Mouse (Mus musculus): ENCODE results near the gene Icmt. TPM values are rescaled to one million over a fixed set of nuclear protein-coding genes. Genes with fewer than 3 reads are reported as not detected.

Gene Icmt
- polyA plus RNA-seq, 1 experiment from 2014 or later, result 22.6 TPM

DNA sequence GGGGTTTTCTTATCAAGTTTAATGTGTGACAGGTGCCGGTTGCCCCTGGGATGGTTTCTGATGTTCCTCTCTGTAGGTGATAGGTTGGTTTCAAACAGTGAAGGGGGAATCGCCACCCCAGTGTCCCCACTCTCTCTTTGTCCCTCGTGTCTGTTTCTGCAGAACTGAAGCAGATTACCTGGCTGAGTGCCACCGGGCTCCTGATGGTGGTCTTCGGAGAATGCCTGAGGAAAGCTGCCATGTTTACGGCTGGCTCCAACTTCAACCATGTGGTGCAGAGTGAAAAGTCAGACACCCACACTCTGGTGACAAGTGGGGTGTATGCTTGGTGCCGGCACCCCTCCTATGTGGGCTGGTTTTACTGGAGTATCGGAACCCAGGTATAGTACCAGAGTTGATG is 3.3 kb downstream of the Icmt start:
- Histone ChIP-seq H3K27me3 (ENCODE audit: control insufficient read depth, insufficient read depth, low read length) (no peaks in the 10 kb centered on the region), H3K4me2 (replicated peaks; ENCODE audit: low read depth, low read length) (no peak overlapping the region), H3K9me3 (ENCODE audit: control insufficient read depth, low read depth, low read length) (no peaks in the 10 kb centered on the region), H3K4me3 (ENCODE audit: low read depth, low read length) (no peak overlapping the region), H3K4me1 (ENCODE audit: control insufficient read depth, insufficient read depth, low read length) (peaks cover 12% of the 10 kb centered on the region), H3K9ac (replicated peaks; ENCODE audit: low read depth, low read length) (no peak overlapping the region), H3K36me3 (ENCODE audit: control insufficient read depth, insufficient read depth, low read length) (peaks cover 28% of the 10 kb centered on the region), H3K27ac (ENCODE audit: low read length) (no peak overlapping the region)
- WGBS, result 93% methylated on average over 8 of the region's 8 CpGs
- no peak for ATAC-seq (ENCODE audit: insufficient number of reproducible peaks, insufficient read depth, low FRiP score, low read depth)

DNA sequence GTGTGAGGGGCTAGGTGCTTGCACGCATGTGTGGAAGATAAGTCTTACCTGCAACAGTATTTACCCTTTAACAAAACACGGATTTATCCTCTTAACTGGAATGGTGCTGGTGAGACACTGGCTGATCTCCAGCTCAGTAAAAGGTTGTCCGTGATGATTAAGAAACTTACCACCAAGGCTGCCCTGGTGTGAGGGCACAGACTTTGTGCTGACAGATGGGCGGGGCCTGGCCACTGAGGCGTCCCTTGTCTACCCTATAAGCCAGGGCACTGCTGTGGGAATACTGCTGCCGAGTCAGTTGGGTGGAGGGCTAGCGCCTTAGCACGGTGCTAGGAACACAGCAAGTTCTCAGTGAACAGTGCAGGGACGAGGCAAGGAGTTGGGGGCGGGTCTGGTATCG is 5.0 kb downstream of the Icmt start:
- Histone ChIP-seq H3K4me2 (replicated peaks; ENCODE audit: low read depth, low read length) (no peak overlapping the region), H3K4me3 (ENCODE audit: low read depth, low read length) (no peak overlapping the region), H3K27ac (ENCODE audit: low read length) (no peak overlapping the region), H3K27me3 (ENCODE audit: control insufficient read depth, insufficient read depth, low read length) (no peaks in the 10 kb centered on the region), H3K36me3 (ENCODE audit: control insufficient read depth, insufficient read depth, low read length) (peaks cover 28% of the 10 kb centered on the region), H3K9me3 (ENCODE audit: control insufficient read depth, low read depth, low read length) (no peaks in the 10 kb centered on the region), H3K9ac (replicated peaks; ENCODE audit: low read depth, low read length) (no peak overlapping the region), H3K4me1 (ENCODE audit: control insufficient read depth, insufficient read depth, low read length) (peaks cover 7% of the 10 kb centered on the region)
- no peak for ATAC-seq (ENCODE audit: insufficient number of reproducible peaks, insufficient read depth, low FRiP score, low read depth)
- 77% methylated on average over 11 of the region's 11 CpGs for WGBS

DNA sequence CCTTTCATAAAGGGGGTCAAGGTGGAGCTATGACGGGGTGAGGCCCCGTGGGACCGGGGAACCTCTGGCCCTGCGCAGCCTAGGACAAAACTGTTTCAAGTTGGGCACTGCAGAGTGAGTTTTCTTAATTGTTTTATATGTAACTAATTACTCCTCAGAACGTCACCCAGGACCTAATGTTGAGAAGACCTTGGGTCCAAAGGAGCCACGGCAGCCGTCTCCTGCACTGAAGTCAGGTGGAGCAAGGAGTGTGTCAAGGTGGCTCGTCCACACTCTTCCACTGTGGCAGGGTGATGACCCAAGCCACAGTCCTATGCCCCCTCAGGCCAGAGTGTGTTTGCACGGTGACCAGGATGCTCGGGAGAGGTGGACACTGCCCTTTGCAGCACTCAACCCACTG is 6.1 kb downstream of the Icmt start:
- Histone ChIP-seq H3K36me3 (ENCODE audit: control insufficient read depth, insufficient read depth, low read length) (peaks cover 28% of the 10 kb centered on the region), H3K27me3 (ENCODE audit: control insufficient read depth, insufficient read depth, low read length) (no peaks in the 10 kb centered on the region), H3K4me1 (ENCODE audit: control insufficient read depth, insufficient read depth, low read length) (peaks cover 4% of the 10 kb centered on the region), H3K9me3 (ENCODE audit: control insufficient read depth, low read depth, low read length) (no peaks in the 10 kb centered on the region), H3K27ac (ENCODE audit: low read length) (no peak overlapping the region), H3K4me3 (ENCODE audit: low read depth, low read length) (no peak overlapping the region), H3K9ac (replicated peaks; ENCODE audit: low read depth, low read length) (no peak overlapping the region), H3K4me2 (replicated peaks; ENCODE audit: low read depth, low read length) (no peak overlapping the region)
- ATAC-seq (ENCODE audit: insufficient number of reproducible peaks, insufficient read depth, low FRiP score, low read depth), result no peak
- 85% methylated on average over 10 of the region's 10 CpGs for WGBS

DNA sequence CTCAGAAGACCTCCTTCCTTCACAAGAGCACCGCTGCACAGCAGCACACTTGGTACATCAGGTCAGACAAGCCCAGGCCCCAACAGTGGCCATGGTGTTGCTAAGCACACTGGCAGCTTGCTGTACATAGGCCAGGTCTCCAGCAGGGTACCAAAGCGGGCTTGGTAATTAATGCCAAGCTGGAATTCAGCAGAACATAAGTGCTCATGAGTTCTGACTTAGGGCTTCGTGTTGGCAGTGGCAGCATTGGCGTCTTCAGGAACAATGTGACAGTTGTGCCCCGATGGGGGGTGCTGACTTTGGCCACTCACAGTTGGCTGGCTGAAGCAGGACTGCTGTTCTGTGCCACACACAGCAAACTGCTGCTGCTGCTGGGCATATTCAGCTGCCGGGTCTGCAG is 7.7 kb downstream of the Icmt start:
- peaks cover 28% of the 10 kb centered on the region for H3K36me3 ChIP-seq (ENCODE audit: control insufficient read depth, insufficient read depth, low read length)
- H3K27ac ChIP-seq (ENCODE audit: low read length), result no peak overlapping the region
- no peaks in the 10 kb centered on the region for H3K9me3 ChIP-seq (ENCODE audit: control insufficient read depth, low read depth, low read length)
- WGBS, result 91% methylated on average over 6 of the region's 6 CpGs
- no peak overlapping the region for H3K4me2 ChIP-seq (replicated peaks; ENCODE audit: low read depth, low read length)
- no peak for ATAC-seq (ENCODE audit: insufficient number of reproducible peaks, insufficient read depth, low FRiP score, low read depth)
- no peak overlapping the region for H3K4me3 ChIP-seq (ENCODE audit: low read depth, low read length)
- no peaks in the 10 kb centered on the region for H3K27me3 ChIP-seq (ENCODE audit: control insufficient read depth, insufficient read depth, low read length)
- no peak overlapping the region for H3K9ac ChIP-seq (replicated peaks; ENCODE audit: low read depth, low read length)
- H3K4me1 ChIP-seq (ENCODE audit: control insufficient read depth, insufficient read depth, low read length), result no peaks in the 10 kb centered on the region

DNA sequence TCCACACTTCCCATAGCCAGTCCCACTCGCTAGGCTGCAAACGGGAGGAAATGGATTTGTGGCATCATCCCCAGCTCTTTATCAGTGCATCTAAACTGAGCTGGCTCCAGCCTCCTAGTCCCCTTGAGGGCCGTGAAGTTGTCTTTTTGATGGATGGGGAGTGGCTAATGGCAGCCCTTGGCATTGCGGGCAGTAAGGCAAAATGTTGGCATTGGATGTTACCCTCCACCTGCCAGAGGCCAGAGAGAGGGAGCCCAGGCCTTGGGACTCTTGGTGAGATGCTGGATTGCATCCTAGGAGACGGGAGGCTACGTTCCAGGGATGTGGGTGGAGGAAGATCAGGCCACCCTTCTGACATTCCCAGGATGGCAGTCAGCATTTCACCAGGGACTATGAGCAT is 9.0 kb downstream of the Icmt start:
- Histone ChIP-seq H3K4me1 (ENCODE audit: control insufficient read depth, insufficient read depth, low read length) (no peaks in the 10 kb centered on the region), H3K27me3 (ENCODE audit: control insufficient read depth, insufficient read depth, low read length) (no peaks in the 10 kb centered on the region), H3K36me3 (ENCODE audit: control insufficient read depth, insufficient read depth, low read length) (peaks cover 23% of the 10 kb centered on the region), H3K4me2 (replicated peaks; ENCODE audit: low read depth, low read length) (no peak overlapping the region), H3K27ac (ENCODE audit: low read length) (no peak overlapping the region), H3K9me3 (ENCODE audit: control insufficient read depth, low read depth, low read length) (no peaks in the 10 kb centered on the region), H3K9ac (replicated peaks; ENCODE audit: low read depth, low read length) (no peak overlapping the region), H3K4me3 (ENCODE audit: low read depth, low read length) (no peak overlapping the region)
- no peak for ATAC-seq (ENCODE audit: insufficient number of reproducible peaks, insufficient read depth, low FRiP score, low read depth)
- 70% methylated on average over 6 of the region's 6 CpGs for WGBS

DNA sequence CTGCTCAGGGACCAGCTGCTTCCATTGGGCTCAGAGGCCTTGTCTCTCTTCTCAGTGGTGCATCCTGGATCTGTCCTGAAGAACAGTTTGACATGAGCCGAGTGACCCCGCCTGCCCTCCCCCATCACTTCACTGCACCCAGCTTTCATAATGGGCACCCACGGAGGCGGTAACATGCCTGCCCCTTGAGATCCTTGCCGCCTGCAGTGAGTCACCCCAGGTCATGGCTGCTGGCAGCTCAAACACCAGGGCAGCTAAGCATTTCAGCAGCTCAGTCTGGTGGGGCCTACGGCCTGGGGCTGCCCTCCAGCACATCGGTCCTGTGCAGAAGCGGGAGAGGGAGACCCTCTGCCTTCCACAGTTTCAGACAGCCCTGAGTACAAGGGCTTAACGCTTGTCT is 10.5 kb downstream of the Icmt start:
- H3K36me3 ChIP-seq (ENCODE audit: control insufficient read depth, insufficient read depth, low read length), result peaks cover 12% of the 10 kb centered on the region
- H3K9ac ChIP-seq (replicated peaks; ENCODE audit: low read depth, low read length), result no peak overlapping the region
- no peak overlapping the region for H3K4me3 ChIP-seq (ENCODE audit: low read depth, low read length)
- ATAC-seq (ENCODE audit: insufficient number of reproducible peaks, insufficient read depth, low FRiP score, low read depth), result no peak
- WGBS, result 86% methylated on average over 9 of the region's 9 CpGs
- no peak overlapping the region for H3K4me2 ChIP-seq (replicated peaks; ENCODE audit: low read depth, low read length)
- no peaks in the 10 kb centered on the region for H3K9me3 ChIP-seq (ENCODE audit: control insufficient read depth, low read depth, low read length)
- H3K27me3 ChIP-seq (ENCODE audit: control insufficient read depth, insufficient read depth, low read length), result peaks cover 3% of the 10 kb centered on the region; the same call in 1 of the 2 replicates
- no peak overlapping the region for H3K27ac ChIP-seq (ENCODE audit: low read length)
- no peaks in the 10 kb centered on the region; the same call in 1 of the 2 replicates for H3K4me1 ChIP-seq (ENCODE audit: control insufficient read depth, insufficient read depth, low read length)

DNA sequence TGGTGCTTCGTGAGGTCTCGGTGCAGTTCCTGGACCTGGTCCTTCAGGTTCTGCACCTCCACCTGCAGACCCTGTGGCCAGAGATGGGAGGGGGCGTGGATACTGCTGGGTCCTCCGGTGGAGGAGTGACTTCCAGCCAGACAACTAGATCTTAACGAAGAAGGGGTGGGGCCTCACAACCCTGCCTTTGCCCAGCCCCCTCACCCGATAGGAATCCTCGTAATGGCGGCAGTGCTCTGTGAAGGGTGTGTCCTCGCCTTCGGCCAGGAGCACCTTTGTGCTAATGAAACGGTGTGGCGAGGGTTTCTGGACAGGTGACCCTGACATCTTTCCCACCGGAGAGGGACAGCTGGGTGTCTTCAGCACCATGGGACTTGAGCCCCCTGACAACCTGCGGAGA is 15.2 kb downstream of the Icmt start:
- Histone ChIP-seq H3K4me1 (ENCODE audit: control insufficient read depth, insufficient read depth, low read length) (peaks cover 12% of the 10 kb centered on the region; the same call in 1 of the 2 replicates), H3K4me3 (ENCODE audit: low read depth, low read length) (no peak overlapping the region), H3K9me3 (ENCODE audit: control insufficient read depth, low read depth, low read length) (no peaks in the 10 kb centered on the region), H3K27ac (ENCODE audit: low read length) (no peak overlapping the region), H3K36me3 (ENCODE audit: control insufficient read depth, insufficient read depth, low read length) (no peaks in the 10 kb centered on the region), H3K27me3 (ENCODE audit: control insufficient read depth, insufficient read depth, low read length) (peaks cover 34% of the 10 kb centered on the region), H3K9ac (replicated peaks; ENCODE audit: low read depth, low read length) (no peak overlapping the region), H3K4me2 (replicated peaks; ENCODE audit: low read depth, low read length) (peak overlapping the region; percentile 60)
- whole genome bisulfite sequencing, result 4% methylated on average over 14 of the region's 14 CpGs
- no peak for ATAC-seq (ENCODE audit: insufficient number of reproducible peaks, insufficient read depth, low FRiP score, low read depth)

DNA sequence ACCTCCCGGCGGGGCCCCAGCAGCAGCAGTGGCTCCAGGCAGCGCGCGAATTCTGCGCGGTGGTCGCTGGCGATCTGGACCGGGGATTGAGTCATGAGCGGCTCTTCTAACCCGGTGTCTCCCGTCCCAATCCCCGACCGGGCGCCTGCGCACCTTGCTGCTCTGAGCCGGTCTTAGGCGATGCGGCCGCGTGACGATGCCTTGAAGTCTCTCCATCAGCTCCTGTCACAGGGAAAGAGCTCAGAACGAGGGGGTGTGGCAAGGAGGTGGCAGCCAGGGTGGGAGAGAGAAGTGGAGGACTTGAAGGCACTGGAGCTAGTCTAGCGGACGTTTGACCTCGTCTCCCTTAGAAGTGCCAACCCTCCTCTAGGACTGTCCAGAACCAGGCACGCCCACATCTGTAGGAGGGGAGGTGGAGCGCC is 16.2 kb downstream of the Icmt start:
- no peak overlapping the region for H3K27ac ChIP-seq (ENCODE audit: low read length)
- H3K4me1 ChIP-seq (ENCODE audit: control insufficient read depth, insufficient read depth, low read length), result peaks cover 13% of the 10 kb centered on the region; the same call in 1 of the 2 replicates
- WGBS, result under 1% methylated on average over 29 of the region's 29 CpGs
- peak overlapping the region; percentile 25 for H3K4me3 ChIP-seq (ENCODE audit: low read depth, low read length)
- H3K9ac ChIP-seq (replicated peaks; ENCODE audit: low read depth, low read length), result no peak overlapping the region
- H3K4me2 ChIP-seq (replicated peaks; ENCODE audit: low read depth, low read length), result peak overlapping the region; percentile 60
- H3K36me3 ChIP-seq (ENCODE audit: control insufficient read depth, insufficient read depth, low read length), result no peaks in the 10 kb centered on the region
- peaks cover 38% of the 10 kb centered on the region for H3K27me3 ChIP-seq (ENCODE audit: control insufficient read depth, insufficient read depth, low read length)
- no peaks in the 10 kb centered on the region for H3K9me3 ChIP-seq (ENCODE audit: control insufficient read depth, low read depth, low read length)
- ATAC-seq (ENCODE audit: insufficient number of reproducible peaks, insufficient read depth, low FRiP score, low read depth), result peak; percentile 33; the same call in 1 of the 2 replicates

DNA sequence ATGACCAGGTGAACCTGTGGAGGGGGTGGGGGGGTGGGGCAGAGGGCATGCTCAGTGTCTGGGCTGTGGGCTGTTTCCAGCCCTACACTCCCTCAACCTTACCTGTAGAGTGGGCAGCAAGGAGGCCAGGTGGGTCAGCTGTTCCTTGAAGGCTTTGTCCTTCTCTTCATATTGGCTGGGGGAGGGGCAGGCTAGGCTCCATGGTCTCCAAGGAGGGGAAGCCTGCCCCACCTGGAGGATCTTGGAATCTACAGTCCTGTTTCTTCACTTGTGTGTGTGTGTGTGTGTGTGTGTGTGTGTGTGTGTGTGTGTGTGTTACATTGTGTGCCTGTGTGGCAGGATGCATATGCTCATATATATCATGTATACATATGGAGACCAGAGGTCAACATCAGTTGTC is 16.9 kb downstream of the Icmt start:
- Histone ChIP-seq H3K9ac (replicated peaks; ENCODE audit: low read depth, low read length) (no peak overlapping the region), H3K36me3 (ENCODE audit: control insufficient read depth, insufficient read depth, low read length) (no peaks in the 10 kb centered on the region), H3K27me3 (ENCODE audit: control insufficient read depth, insufficient read depth, low read length) (peaks cover 38% of the 10 kb centered on the region), H3K4me2 (replicated peaks; ENCODE audit: low read depth, low read length) (peak overlapping the region; percentile 60; the same call in 1 of the 2 replicates), H3K27ac (ENCODE audit: low read length) (no peak overlapping the region), H3K9me3 (ENCODE audit: control insufficient read depth, low read depth, low read length) (no peaks in the 10 kb centered on the region), H3K4me1 (ENCODE audit: control insufficient read depth, insufficient read depth, low read length) (peaks cover 18% of the 10 kb centered on the region; the same call in 1 of the 2 replicates), H3K4me3 (ENCODE audit: low read depth, low read length) (no peak overlapping the region)
- no peak; the same call in 1 of the 2 replicates for ATAC-seq (ENCODE audit: insufficient number of reproducible peaks, insufficient read depth, low FRiP score, low read depth)

All from stomach, embryonic 14.5 days (tissue).